Mouse (Mus musculus) embryonic fibroblast, embryonic 13.5 days (primary cell): ENCODE measurements at regions not wholly inside any gene's neighbourhood (a gene's known extent, or its start where the extent isn't known, plus 50 kb on each side); places are given as distances from the start of the nearest gene placed in this dataset.

Experiments
- CTCF ChIP-seq: IDR thresholded peaks from 2 replicates; pipeline ENCODE4 v1.5.1; 2011; ENCODE audit warnings: mild to moderate bottlenecking, control low read depth, low read length, moderate library complexity, borderline replicate concordance; ENCODE audit not compliant: insufficient read depth
- POLR2A ChIP-seq: IDR thresholded peaks from 2 replicates; pipeline ENCODE4 v1.6.1; 2011; ENCODE audit warnings: low read depth, mild to moderate bottlenecking, control low read depth, low read length, moderate library complexity

DNA sequence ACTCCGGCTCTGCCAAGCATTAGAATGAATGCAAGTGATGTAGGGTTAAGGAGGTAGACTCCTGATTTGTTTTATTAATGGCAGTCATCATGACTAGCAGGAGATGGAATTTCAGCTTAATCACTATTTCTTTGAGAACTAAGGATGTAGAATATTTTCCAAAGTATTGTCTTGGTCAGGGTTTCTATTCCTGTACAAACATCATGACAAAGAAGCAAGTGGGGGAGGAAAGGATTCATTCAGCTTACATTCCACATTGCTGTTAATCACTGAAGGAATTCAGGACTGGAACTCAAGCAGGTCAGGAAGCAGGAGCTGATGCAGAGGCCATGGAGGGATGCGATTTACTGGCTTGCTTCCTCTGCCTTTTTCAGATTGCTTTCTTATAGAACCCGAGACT, 195.4 kb upstream of the Tmem72 start:
- TF ChIP-seq CTCF, result no peak
- no peak for TF ChIP-seq POLR2A
